ENCODE assay signal across 9 mouse cellular contexts in the genomic region with DNA sequence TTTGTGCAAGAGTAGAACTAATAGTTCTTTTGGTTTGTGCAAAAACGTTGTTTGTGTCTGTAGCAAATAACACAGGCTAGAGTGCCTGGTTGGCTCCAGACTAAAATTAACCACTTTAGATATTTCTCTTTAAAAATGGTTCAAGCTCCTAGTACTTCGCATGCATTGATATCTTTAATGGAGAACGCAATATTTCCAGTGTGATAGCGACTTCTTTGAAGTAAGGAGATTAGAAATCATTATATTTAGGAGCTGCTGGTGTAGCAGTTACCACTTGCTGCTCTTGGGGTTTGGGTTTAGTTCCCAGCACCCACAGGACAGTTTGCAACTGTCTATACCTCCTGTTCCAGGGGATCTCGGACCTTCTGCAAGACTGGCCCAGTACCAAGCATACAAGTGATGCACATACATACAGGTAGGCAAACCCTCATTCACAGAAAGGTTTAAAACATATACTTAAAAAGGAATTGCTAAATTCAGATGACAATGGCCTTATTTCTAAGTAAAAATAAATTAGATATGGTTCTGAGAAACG. TPM values are rescaled to one million over a fixed set of nuclear protein-coding genes. Genes with fewer than 3 reads are reported as not detected.
A peak's percentile ranks its signal among the peaks of the same experiment; 100 is the strongest.
DNase-seq lines count a peak whose midpoint lies in the region; ATAC-seq and TF ChIP-seq lines count a peak whose summit lies in the region.
"Had no signal": no experiment of that assay in that cellular context is flagged by ENCODE, and none has a peak within 500 bp of the region (broad histone marks: within the 10 kb centered on the region; RNA-seq: fewer than 3 reads in every experiment).

No protein-coding gene starts in this region.

- no peak for ATAC-seq in forebrain, embryonic 13.5 days
- no peak for ATAC-seq in liver, embryonic 14.5 days (ENCODE audit: insufficient read depth)
- ATAC-seq: CD4-positive, CD25-positive, alpha-beta regulatory T cell, adult 4 months had no signal

- no peaks in the 10 kb centered on the region for H3K9me3 ChIP-seq in forebrain, embryonic 13.5 days (replicated peaks)
- no peaks in the 10 kb centered on the region for H3K9me3 ChIP-seq in liver, embryonic 14.5 days (ENCODE audit: control insufficient read depth, low read length)

- TF ChIP-seq EP300 in liver, embryonic 14.5 days (IDR thresholded peaks at IDR 0.05; ENCODE audit: low read depth), result no peak

- H3K36me3 ChIP-seq in forebrain, embryonic 13.5 days (ENCODE audit: poor library complexity, severe bottlenecking), result no peaks in the 10 kb centered on the region
- H3K36me3 ChIP-seq in liver, embryonic 14.5 days (replicated peaks; ENCODE audit: control insufficient read depth, insufficient read depth, low read depth), result no peaks in the 10 kb centered on the region

- no peak for DNase-seq in gastrocnemius, adult 2 months
- DNase-seq in gastrocnemius, adult 18-20 months (ENCODE audit: low spot score), result no peak
- DNase-seq in 3T3-L1 (ENCODE audit: low read depth, low spot score), result peak; percentile 49
- peak in 1 of 3 experiments; percentile 43 for DNase-seq in liver, embryonic 14.5 days (ENCODE audit: low read depth in 3 of 3, low spot score in 3 of 3)
- DNase-seq in cerebellum, adult 18-20 months, result no peak
- DNase-seq in adrenal gland, postnatal 25 days, result no peak
- no peak for DNase-seq in B cell, adult 2 months

- WGBS in forebrain, embryonic 13.5 days, result 51% methylated on average over 6 of the region's 6 CpGs
- 33% methylated on average over 6 of the region's 6 CpGs for WGBS in liver, embryonic 14.5 days (ENCODE audit: insufficient replicate concordance)

- peak overlapping the region; percentile 91 for H3K4me2 ChIP-seq in forebrain, embryonic 13.5 days
- H3K4me2 ChIP-seq in liver, embryonic 14.5 days (ENCODE audit: low read depth), result peak overlapping the region; percentile 90

- no peak for TF ChIP-seq CTCF in gastrocnemius, adult 2 months (IDR thresholded peaks at IDR 0.05)
- TF ChIP-seq CTCF in liver, embryonic 14.5 days (IDR thresholded peaks at IDR 0.05; ENCODE audit: low read depth), result no peak

- no peaks in the 10 kb centered on the region for H3K27me3 ChIP-seq in forebrain, embryonic 13.5 days
- no peaks in the 10 kb centered on the region for H3K27me3 ChIP-seq in liver, embryonic 14.5 days (ENCODE audit: control insufficient read depth, insufficient read depth, low read length)

- H3K27ac ChIP-seq in gastrocnemius, adult 2 months, result no peak overlapping the region; the same call in 1 of the 2 replicates
- H3K27ac ChIP-seq in forebrain, embryonic 13.5 days, result peak overlapping the region; percentile 97
- H3K27ac ChIP-seq in liver, embryonic 14.5 days, result peak overlapping the region; percentile 97

- H3K4me1 ChIP-seq in forebrain, embryonic 13.5 days, result peaks cover 52% of the 10 kb centered on the region
- peaks cover 38 to 40% of the 10 kb centered on the region in 2 experiments for H3K4me1 ChIP-seq in liver, embryonic 14.5 days (replicated peaks; ENCODE audit: control insufficient read depth in 2 of 2, insufficient read depth in 2 of 2, low read length in 1 of 2)

- H3K4me3 ChIP-seq in gastrocnemius, adult 2 months, result peak overlapping the region; percentile 76
- peak overlapping the region; percentile 53 for H3K4me3 ChIP-seq in forebrain, embryonic 13.5 days
- peak overlapping the region; percentile 11 to 72; a peak in 3 of 4 replicates for H3K4me3 ChIP-seq in liver, embryonic 14.5 days (ENCODE audit: insufficient read depth in 1 of 2, low read depth in 2 of 2, low read length in 2 of 2)

- intact Hi-C loops in gastrocnemius, adult 2 months (cut with DNase I), result loop anchor here (10.0 kb wide), 2 partner anchors 66 to 1654 kb away; a partner anchor contains a TSS

- peak overlapping the region; percentile 92; the same call in 1 of the 2 replicates for H3K9ac ChIP-seq in forebrain, embryonic 13.5 days
- H3K9ac ChIP-seq in liver, embryonic 14.5 days (replicated peaks), result peak overlapping the region; percentile 98

RNA-seq across cellular contexts. Expression of a gene that starts 0.7 kb away (rescaled TPM):
- under 1 TPM; 0.45 to 0.69 TPM for total RNA-seq in gastrocnemius, adult 2 months (2021)
- total RNA-seq in gastrocnemius, adult 18-20 months (2021), result under 1 TPM; 0.32 to 0.52 TPM
- polyA plus RNA-seq in forebrain, embryonic 13.5 days (2015; fragmentation: Nextera tagmentation; extraction: Ambion mirVana), result 37.1 and 38.4 TPM in 2 replicates
- 8.2 and 9.4 TPM in 2 replicates for polyA plus RNA-seq in liver, embryonic 14.5 days (2012; rRNA removed)
- polyA plus RNA-seq in liver, embryonic 14.5 days (2014; fragmentation: Nextera tagmentation; extraction: Ambion mirVana), result 19.7 and 20.6 TPM in 2 replicates
- total RNA-seq in adrenal gland, postnatal 25 days (2021), result 48.9 and 60.4 TPM in 2 replicates

RNA-seq across cellular contexts. Expression of a gene that starts 2.1 kb away (rescaled TPM):
- 10 to 100 TPM; 10.1 to 10.3 TPM for total RNA-seq in gastrocnemius, adult 2 months (2021)
- total RNA-seq in gastrocnemius, adult 18-20 months (2021), result 10 to 100 TPM; 12.0 to 12.2 TPM
- polyA plus RNA-seq in forebrain, embryonic 13.5 days (2015; fragmentation: Nextera tagmentation; extraction: Ambion mirVana), result 166 and 192 TPM in 2 replicates
- 37.6 and 93.8 TPM in 2 replicates for polyA plus RNA-seq in liver, embryonic 14.5 days (2012; rRNA removed)
- 299 and 331 TPM in 2 replicates for polyA plus RNA-seq in liver, embryonic 14.5 days (2014; fragmentation: Nextera tagmentation; extraction: Ambion mirVana)
- 122 and 132 TPM in 2 replicates for total RNA-seq in adrenal gland, postnatal 25 days (2021)
- polyA plus RNA-seq: CD4-positive, CD25-positive, alpha-beta regulatory T cell, adult 4 months had no signal

RNA-seq across cellular contexts. Expression of a gene that starts 5.9 kb away (rescaled TPM):
- total RNA-seq in gastrocnemius, adult 2 months (2021), result not detected
- total RNA-seq in gastrocnemius, adult 18-20 months (2021), result not detected
- 12.8 and 16.1 TPM in 2 replicates for polyA plus RNA-seq in forebrain, embryonic 13.5 days (2015; fragmentation: Nextera tagmentation; extraction: Ambion mirVana)
- polyA plus RNA-seq in liver, embryonic 14.5 days (2012; rRNA removed), result 10.9 and 22.9 TPM in 2 replicates
- polyA plus RNA-seq in liver, embryonic 14.5 days (2014; fragmentation: Nextera tagmentation; extraction: Ambion mirVana), result 12.7 and 14.7 TPM in 2 replicates
- 17.4 and 21.1 TPM in 2 replicates for total RNA-seq in adrenal gland, postnatal 25 days (2021)

RNA-seq across cellular contexts. Expression of a gene that starts 6.2 kb away (rescaled TPM):
- total RNA-seq in gastrocnemius, adult 2 months (2021), result 1 to 10 TPM in 1 of 2 experiments, not detected in 1; 1.1 TPM
- not detected for total RNA-seq in gastrocnemius, adult 18-20 months (2021)
- 2.1 and 2.3 TPM in 2 replicates for polyA plus RNA-seq in forebrain, embryonic 13.5 days (2015; fragmentation: Nextera tagmentation; extraction: Ambion mirVana)
- 2.6 and 4.2 TPM in 2 replicates for polyA plus RNA-seq in liver, embryonic 14.5 days (2012; rRNA removed)
- 3.0 and 4.1 TPM in 2 replicates for polyA plus RNA-seq in liver, embryonic 14.5 days (2014; fragmentation: Nextera tagmentation; extraction: Ambion mirVana)
- 37.8 and 38.3 TPM in 2 replicates for total RNA-seq in adrenal gland, postnatal 25 days (2021)
- polyA plus RNA-seq: CD4-positive, CD25-positive, alpha-beta regulatory T cell, adult 4 months had no signal

RNA-seq across cellular contexts. Expression of a gene that starts 27.2 kb away (rescaled TPM):
- 1 to 10 TPM in 1 of 2 experiments, not detected in 1; 1.4 TPM for total RNA-seq in gastrocnemius, adult 2 months (2021)
- total RNA-seq in gastrocnemius, adult 18-20 months (2021), result 1 to 10 TPM in 1 of 2 experiments, not detected in 1; 1.1 TPM
- polyA plus RNA-seq in forebrain, embryonic 13.5 days (2015; fragmentation: Nextera tagmentation; extraction: Ambion mirVana), result 4.0 and 8.4 TPM in 2 replicates
- polyA plus RNA-seq in liver, embryonic 14.5 days (2012; rRNA removed), result 25.2 and 29.5 TPM in 2 replicates
- 5.4 and 5.7 TPM in 2 replicates for polyA plus RNA-seq in liver, embryonic 14.5 days (2014; fragmentation: Nextera tagmentation; extraction: Ambion mirVana)
- 52.6 and 54.5 TPM in 2 replicates for total RNA-seq in adrenal gland, postnatal 25 days (2021)

Comparison
In these comparisons a context has a peak if more than half of its experiments do, and no peak if none do; other contexts are left out.
1. RNA of a gene that starts 0.7 kb away (total RNA-seq): 48.9 to 60.4 TPM in adrenal gland, postnatal 25 days; 0.45 to 0.69 TPM in gastrocnemius, adult 2 months and 0.32 to 0.52 TPM in gastrocnemius, adult 18-20 months; every median in the first group is over 10 times any median in the second.
2. RNA of a gene that starts 5.9 kb away (total RNA-seq): 17.4 to 21.1 TPM in adrenal gland, postnatal 25 days; not detected in gastrocnemius, adult 2 months and not detected in gastrocnemius, adult 18-20 months; every median in the first group is over 10 times any median in the second.
3. Peak in every context shown above with its lines, with median percentiles within 50 percentile points of each other: H3K4me3 ChIP-seq.